Mouse (Mus musculus) intestine, embryonic 15.5 days (tissue): ENCODE data around the gene Tnfaip3. TPM values are rescaled to one million over a fixed set of nuclear protein-coding genes. Genes with fewer than 3 reads are reported as not detected.

Source experiments
- ATAC-seq: fragments of 200-750 bp; cut with Nextera tagmentation; 2 replicates; pipeline ENCODE4 v1.8.0; 2017; ENCODE audit warnings: moderate TSS enrichment, moderate library complexity
- H3K27ac ChIP-seq: fragments of 300-500 bp; sonication (generic); 2 replicates; pipeline ENCODE4 v1.5.1; 2015; ENCODE audit warnings: mild to moderate bottlenecking, inconsistent platforms
- H3K27me3 ChIP-seq: fragments of 300-500 bp; sonication (generic); replicated peaks from 2 replicates; pipeline ENCODE4 v1.6.1; 2015; ENCODE audit warnings: inconsistent platforms
- H3K36me3 ChIP-seq: fragments of 300-500 bp; sonication (generic); 2 replicates; pipeline ENCODE4 v1.6.1; 2015; ENCODE audit warnings: inconsistent platforms
- H3K4me1 ChIP-seq: fragments of 300-500 bp; sonication (generic); replicated peaks from 2 replicates; pipeline ENCODE4 v1.6.1; 2015; ENCODE audit warnings: inconsistent platforms
- H3K4me2 ChIP-seq: fragments of 300-500 bp; sonication (generic); replicated peaks from 2 replicates; pipeline ENCODE4 v1.6.1; 2015; ENCODE audit warnings: mild to moderate bottlenecking, inconsistent platforms
- H3K4me3 ChIP-seq: fragments of 300-500 bp; sonication (generic); replicated peaks from 2 replicates; pipeline ENCODE4 v1.5.1; 2015; ENCODE audit warnings: inconsistent platforms
- H3K9ac ChIP-seq: fragments of 300-500 bp; sonication (generic); 2 replicates; pipeline ENCODE4 v1.6.1; 2015; ENCODE audit warnings: inconsistent platforms
- H3K9me3 ChIP-seq: fragments of 300-500 bp; sonication (generic); 2 replicates; pipeline ENCODE4 v1.6.1; 2016; ENCODE audit warnings: inconsistent platforms
- WGBS: fragments of 180-500 bp; shearing (Covaris S2); methylation state at CpG from one replicate; pipeline ENCODE4 v1.1.7; 2015; 5-methylcytosine and 5-hydroxymethylcytosine counted together
- polyA plus RNA-seq: library from polyadenylated mRNA; unstranded; fragments of >200 nt; fragmentation: Nextera tagmentation; extraction: Ambion mirVana; gene quantifications from 2 replicates; pipeline ENCODE4 v1.2.1, GENCODE M21; 2015

Gene Tnfaip3
- polyA plus RNA-seq, 1 experiment from 2014 or later: 3.4 TPM

DNA sequence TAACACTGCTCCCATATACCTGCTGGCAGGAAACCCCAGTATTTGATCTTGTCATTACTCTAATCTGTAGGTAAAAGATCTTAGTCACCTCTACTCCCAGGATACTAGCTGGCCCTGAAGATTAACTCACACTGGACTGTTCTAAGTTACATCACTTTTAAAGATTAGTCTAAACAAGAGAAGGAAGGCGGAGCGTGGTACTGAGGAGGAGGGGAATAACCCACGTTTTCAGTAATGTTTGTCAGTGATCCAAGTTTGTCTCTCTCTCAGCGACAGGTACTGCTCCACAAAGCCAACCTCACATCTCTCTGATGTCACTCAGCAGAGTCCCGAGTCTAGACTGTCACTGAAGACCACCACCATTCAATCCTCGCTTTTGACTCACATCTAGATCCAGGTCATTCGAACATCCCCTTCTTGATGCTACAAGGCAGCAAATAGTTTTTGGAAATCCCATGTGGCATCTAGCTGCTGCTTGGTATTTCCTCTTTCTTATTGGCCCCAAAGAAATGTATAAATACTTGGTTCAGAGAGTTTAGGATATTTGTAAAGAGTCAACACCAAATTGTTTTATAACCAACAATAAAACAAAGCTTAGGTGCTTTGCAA lies 3.5 kb downstream of the Tnfaip3 start:
- H3K9me3 ChIP-seq: no peaks in the 10 kb centered on the region
- no peaks in the 10 kb centered on the region for H3K27me3 ChIP-seq
- no peak overlapping the region for H3K4me2 ChIP-seq
- H3K9ac ChIP-seq: no peak overlapping the region
- H3K4me3 ChIP-seq: no peak overlapping the region
- H3K27ac ChIP-seq: no peak overlapping the region
- 77% methylated on average over 7 of the region's 7 CpGs for WGBS
- no peak for ATAC-seq
- 0 out of 2 replicates have a peak, but pooled peaks cover 3% of the 10 kb centered on the region for H3K4me1 ChIP-seq
- H3K36me3 ChIP-seq: peaks cover 2% of the 10 kb centered on the region; the same call in 1 of the 2 replicates

DNA sequence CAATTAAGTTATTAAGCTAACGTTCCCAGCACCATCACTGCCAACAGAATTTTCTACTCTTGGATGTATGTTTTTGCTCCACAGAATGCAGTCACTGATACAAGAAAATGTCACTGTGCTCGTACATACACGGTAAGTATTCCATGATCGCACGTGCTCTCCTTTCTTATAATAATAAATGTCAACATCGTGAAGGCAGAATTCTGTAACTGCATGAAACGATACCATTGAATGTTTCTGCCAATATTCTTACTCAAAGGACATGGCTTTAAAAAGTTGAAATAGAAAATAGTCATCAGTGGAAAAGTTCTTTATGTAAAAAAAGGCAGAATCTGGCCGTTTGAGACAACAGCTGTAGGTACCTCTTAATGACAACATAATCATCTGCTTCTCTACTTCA lies 5.0 kb downstream of the Tnfaip3 start:
- H3K9me3 ChIP-seq: no peaks in the 10 kb centered on the region
- H3K36me3 ChIP-seq: peaks cover 9% of the 10 kb centered on the region; the same call in 1 of the 2 replicates
- no peak overlapping the region for H3K27ac ChIP-seq
- no peak overlapping the region for H3K9ac ChIP-seq
- H3K27me3 ChIP-seq: no peaks in the 10 kb centered on the region
- no peaks in the 10 kb centered on the region for H3K4me1 ChIP-seq
- H3K4me2 ChIP-seq: no peak overlapping the region
- H3K4me3 ChIP-seq: no peak overlapping the region
- 92% methylated on average over 8 of the region's 8 CpGs for WGBS
- ATAC-seq: no peak

DNA sequence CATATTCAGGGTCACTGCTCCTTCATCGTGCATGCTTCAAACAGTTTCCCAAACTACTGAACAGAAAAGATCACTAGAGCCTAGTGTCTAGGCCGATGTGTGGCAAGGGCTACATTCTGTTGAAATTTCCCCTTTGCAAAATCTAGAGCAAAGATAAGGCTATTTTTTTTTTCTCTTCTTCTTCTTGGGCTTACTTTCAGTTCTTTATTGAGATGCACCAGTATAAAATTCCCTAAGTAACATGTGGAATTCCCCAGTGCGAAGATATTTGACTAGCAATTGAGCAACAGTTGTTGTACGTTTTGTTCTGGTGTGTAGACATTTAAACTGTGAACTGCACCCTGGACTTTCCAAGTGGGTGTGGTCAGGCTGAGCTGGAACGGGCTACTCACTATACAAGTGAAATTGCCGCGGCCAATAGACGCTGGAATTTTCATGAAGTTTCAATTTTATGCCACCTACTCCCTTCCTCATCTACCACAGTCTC lies 6.2 kb downstream of the Tnfaip3 start:
- Histone ChIP-seq H3K27me3 (no peaks in the 10 kb centered on the region), H3K27ac (no peak overlapping the region), H3K9me3 (no peaks in the 10 kb centered on the region), H3K4me3 (no peak overlapping the region), H3K4me2 (0 out of 2 replicates have a peak overlapping the region, but pooled peaks have one; percentile 17), H3K36me3 (peaks cover 9% of the 10 kb centered on the region; the same call in 1 of the 2 replicates), H3K9ac (no peak overlapping the region), H3K4me1 (no peaks in the 10 kb centered on the region)
- ATAC-seq: peak; percentile 69
- 51% methylated on average over 8 of the region's 8 CpGs for WGBS

DNA sequence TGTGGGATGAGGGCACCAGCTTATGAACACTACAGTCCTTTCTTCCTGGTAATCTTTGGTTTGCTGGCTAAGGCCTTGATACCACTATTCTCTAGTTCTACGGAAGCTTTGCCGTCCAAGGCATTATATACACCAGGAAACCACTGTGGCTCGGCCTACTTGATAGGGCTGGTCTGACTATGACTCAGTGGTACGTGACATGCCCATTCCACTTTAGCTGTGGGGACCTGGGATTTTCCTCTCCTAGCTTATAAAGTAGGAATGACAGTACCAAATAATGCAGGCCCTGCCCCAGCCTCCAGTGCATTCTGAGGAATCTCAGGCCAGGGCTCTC lies 6.9 kb downstream of the Tnfaip3 start:
- WGBS: 69% methylated on average over 4 of the region's 4 CpGs
- ATAC-seq: peak; percentile 66
- Histone ChIP-seq H3K4me2 (no peak overlapping the region), H3K4me1 (no peaks in the 10 kb centered on the region), H3K36me3 (peaks cover 9% of the 10 kb centered on the region; the same call in 1 of the 2 replicates), H3K27me3 (no peaks in the 10 kb centered on the region), H3K4me3 (no peak overlapping the region), H3K9me3 (no peaks in the 10 kb centered on the region), H3K9ac (no peak overlapping the region), H3K27ac (peak overlapping the region; percentile 25)

DNA sequence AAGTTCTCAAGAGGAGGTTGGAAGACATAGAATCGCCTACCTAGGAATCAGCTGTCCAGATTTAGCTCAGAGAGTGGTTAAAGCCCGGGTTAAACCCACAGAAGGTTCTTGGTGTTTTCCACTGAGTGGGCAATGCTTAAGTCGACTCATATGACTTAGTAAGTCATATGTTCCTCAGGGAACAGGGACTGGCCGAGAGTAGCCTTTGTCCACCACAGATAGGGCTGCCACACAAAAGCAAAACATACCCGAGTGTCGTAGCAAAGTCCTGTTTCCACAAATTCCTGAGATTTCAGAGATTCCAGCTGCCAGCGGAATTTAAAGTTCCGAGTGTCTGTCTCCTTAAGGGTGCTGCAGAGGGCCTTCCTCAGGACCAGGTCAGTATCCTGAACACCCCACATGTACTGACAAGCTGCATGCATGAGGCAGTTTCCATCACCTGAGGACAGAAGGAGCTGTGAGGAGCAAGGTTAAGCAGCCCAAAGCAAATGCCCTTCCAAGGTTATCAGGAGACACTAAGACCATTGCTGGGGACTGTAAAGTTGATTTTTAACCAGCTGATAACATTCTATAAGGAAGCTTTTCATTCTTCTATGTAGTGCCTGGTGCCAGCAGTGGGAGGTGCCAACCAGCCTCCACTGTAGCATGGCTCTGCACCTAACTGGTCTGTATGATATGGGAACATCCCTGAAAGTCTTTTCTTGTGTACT lies 7.4 kb downstream of the Tnfaip3 start:
- peak overlapping the region; percentile 25 for H3K27ac ChIP-seq

DNA sequence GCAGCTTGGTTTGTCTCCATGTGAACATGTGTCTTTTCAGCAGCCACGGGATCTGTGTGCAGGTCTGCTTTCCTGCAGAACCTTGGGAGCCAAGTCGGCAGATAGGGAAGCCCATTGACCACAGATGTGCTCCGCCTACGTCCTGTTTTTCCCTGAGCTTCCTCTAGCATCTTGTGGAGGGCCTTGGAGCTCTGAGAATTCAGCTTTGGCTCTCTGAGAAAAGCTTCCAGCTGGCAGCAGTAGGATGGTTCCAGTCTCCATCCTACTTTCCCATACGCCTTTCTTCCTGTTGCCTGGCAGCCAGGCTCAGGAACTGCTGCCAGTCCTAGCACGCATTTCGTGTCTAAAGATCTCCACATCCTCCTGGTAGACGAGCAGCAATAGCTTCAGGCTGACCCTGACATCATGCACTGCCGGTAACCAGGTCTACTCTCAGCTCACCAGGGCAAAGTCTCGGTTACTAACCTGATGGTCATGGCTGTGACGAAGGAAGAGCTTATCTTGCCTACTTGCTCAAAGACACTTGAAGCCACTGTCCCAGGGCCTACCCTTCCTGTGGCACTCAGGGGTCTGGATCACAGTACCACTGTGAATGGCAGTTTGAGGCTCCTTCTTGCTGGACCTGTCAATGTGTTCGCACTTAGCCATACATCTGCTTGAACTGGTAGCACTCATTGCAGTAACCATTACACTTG lies 13.2 kb downstream of the Tnfaip3 start:
- ATAC-seq: no peak
- Histone ChIP-seq H3K9me3 (no peaks in the 10 kb centered on the region), H3K27me3 (no peaks in the 10 kb centered on the region), H3K9ac (no peak overlapping the region), H3K36me3 (peaks cover 22% of the 10 kb centered on the region; the same call in 1 of the 2 replicates), H3K27ac (no peak overlapping the region), H3K4me1 (no peaks in the 10 kb centered on the region), H3K4me3 (no peak overlapping the region), H3K4me2 (no peak overlapping the region)
- 88% methylated on average over 12 of the region's 12 CpGs for WGBS

More for the DNA sequence above, 7.4 kb downstream of the Tnfaip3 start:
- peak; percentile 90 for ATAC-seq
- H3K4me2 ChIP-seq: no peak overlapping the region
- 52% methylated on average over 8 of the region's 8 CpGs for WGBS
- no peak overlapping the region for H3K9ac ChIP-seq
- H3K4me1 ChIP-seq: no peaks in the 10 kb centered on the region
- no peak overlapping the region for H3K4me3 ChIP-seq
- no peaks in the 10 kb centered on the region for H3K9me3 ChIP-seq
- H3K36me3 ChIP-seq: peaks cover 14% of the 10 kb centered on the region; the same call in 1 of the 2 replicates
- H3K27me3 ChIP-seq: no peaks in the 10 kb centered on the region

DNA sequence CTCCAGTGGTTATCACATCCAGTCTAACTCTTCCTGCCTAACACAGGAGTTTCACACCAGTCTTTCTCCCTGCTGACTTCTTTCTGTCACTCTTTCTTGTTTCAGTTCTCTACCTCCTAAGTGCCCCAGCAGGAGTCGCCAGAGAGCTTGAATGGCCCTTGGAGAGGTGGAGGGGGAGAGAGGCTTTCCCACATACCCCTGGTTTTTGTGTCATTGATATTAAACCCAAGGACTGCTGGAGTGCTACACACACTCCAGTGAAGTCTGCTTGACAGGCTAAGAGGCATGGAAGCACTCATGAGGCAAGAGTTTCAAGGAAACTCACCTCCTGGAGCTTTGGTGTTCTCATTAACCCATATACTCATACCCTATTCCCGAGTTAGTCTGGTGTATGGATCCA lies 16.0 kb downstream of the Tnfaip3 start:
- 86% methylated on average over 2 of the region's 2 CpGs for WGBS
- H3K27ac ChIP-seq: no peak overlapping the region
- no peaks in the 10 kb centered on the region for H3K27me3 ChIP-seq
- H3K4me3 ChIP-seq: no peak overlapping the region
- H3K9ac ChIP-seq: no peak overlapping the region
- H3K36me3 ChIP-seq: peaks cover 14% of the 10 kb centered on the region; the same call in 1 of the 2 replicates
- no peak overlapping the region for H3K4me2 ChIP-seq
- no peak for ATAC-seq
- no peaks in the 10 kb centered on the region for H3K4me1 ChIP-seq
- H3K9me3 ChIP-seq: no peaks in the 10 kb centered on the region

DNA sequence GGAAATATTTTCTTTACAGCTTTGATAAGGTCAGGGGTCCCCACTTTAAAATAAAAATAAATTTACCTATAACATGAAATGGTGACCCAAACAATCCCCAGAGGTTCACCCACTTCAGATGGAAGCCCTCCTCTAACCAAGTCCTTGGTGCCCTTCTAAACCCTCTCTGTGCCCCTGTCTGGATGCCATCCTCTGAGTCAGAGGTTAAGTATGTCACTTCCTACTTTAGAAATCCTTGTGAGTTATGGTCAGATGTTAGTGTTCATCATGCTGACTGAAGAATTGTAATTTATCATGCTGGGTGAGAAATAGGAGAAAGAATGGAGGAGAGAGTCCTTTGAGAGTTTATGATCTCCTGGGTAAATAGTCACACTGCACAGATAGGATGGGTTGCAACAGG lies 19.1 kb downstream of the Tnfaip3 start:
- no peak overlapping the region for H3K4me3 ChIP-seq
- no peaks in the 10 kb centered on the region for H3K4me1 ChIP-seq
- ATAC-seq: no peak
- no peaks in the 10 kb centered on the region for H3K27me3 ChIP-seq
- H3K9ac ChIP-seq: no peak overlapping the region
- H3K36me3 ChIP-seq: 0 out of 2 replicates have a peak, but pooled peaks cover 3% of the 10 kb centered on the region
- H3K4me2 ChIP-seq: no peak overlapping the region
- no peaks in the 10 kb centered on the region for H3K9me3 ChIP-seq
- H3K27ac ChIP-seq: no peak overlapping the region

DNA sequence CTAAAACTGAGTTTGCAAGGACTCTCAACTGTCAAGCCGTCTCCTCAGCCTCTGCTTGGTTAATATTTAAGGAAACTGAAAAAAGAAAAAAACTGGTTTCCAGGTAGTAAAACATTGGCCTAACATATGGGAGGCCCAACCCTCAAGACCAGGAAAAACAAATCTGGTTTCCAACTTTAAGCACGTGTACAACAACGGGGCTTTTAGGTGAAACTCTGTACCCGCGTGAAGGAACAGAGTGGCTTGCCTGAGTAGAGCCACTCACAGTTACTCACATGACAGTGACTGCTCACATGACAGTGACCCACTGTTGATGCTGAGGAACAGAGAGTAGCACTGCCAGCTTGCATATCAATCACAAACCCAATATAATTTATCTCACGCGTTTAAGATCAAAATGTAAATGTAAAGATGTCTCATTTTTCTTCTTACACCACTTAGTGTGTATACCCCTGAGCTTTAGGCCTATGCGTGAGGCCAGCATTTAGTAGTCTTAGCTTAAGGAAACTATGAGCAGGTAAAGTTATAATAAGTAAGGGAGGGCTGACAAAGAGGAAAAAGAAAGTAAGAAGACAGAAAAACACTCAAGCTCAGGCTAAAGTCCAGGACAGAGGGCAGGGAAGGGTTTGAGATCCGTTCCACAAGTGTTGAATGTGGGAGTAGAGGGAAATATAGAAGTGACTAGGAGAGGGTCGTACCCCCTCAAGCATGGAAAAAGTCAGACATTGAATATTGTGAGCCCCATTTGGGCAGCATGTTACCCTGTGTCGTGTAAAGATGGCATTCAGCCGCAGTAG lies 19.8 kb downstream of the Tnfaip3 start:
- H3K4me3 ChIP-seq: no peak overlapping the region
- ATAC-seq: peak; percentile 93
- H3K4me1 ChIP-seq: no peaks in the 10 kb centered on the region
- 64% methylated on average over 12 of the region's 12 CpGs for WGBS
- no peaks in the 10 kb centered on the region for H3K27me3 ChIP-seq
- no peaks in the 10 kb centered on the region for H3K36me3 ChIP-seq
- H3K9me3 ChIP-seq: no peaks in the 10 kb centered on the region
- peak overlapping the region; percentile 44; the same call in 1 of the 2 replicates for H3K27ac ChIP-seq
- H3K9ac ChIP-seq: no peak overlapping the region
- 0 out of 2 replicates have a peak overlapping the region, but pooled peaks have one; percentile 17 for H3K4me2 ChIP-seq

DNA sequence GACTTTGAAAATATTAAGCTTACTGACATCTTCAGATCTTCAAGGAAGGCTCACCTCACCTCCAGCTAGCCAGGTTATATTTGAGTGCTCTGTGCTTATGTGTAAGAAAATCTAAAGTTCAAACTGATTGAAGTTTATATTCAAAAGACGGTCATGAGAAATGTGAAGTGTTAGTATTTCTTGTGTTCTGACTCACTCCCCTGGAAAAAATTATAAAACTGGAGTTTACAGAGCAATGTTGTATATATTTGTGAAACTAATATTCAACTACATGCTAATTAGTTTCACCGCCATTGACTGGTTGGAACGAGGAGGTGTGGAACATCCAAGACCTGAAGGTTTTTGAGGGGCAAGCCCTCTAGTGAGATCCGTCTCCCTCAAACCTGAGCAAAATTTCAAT lies 22.5 kb downstream of the Tnfaip3 start:
- 87% methylated on average over 4 of the region's 4 CpGs for WGBS
- no peak overlapping the region for H3K4me3 ChIP-seq
- no peak overlapping the region for H3K4me2 ChIP-seq
- no peaks in the 10 kb centered on the region for H3K27me3 ChIP-seq
- no peak for ATAC-seq
- no peak overlapping the region for H3K9ac ChIP-seq
- no peaks in the 10 kb centered on the region for H3K9me3 ChIP-seq
- no peaks in the 10 kb centered on the region for H3K36me3 ChIP-seq
- no peaks in the 10 kb centered on the region for H3K4me1 ChIP-seq
- H3K27ac ChIP-seq: no peak overlapping the region

DNA sequence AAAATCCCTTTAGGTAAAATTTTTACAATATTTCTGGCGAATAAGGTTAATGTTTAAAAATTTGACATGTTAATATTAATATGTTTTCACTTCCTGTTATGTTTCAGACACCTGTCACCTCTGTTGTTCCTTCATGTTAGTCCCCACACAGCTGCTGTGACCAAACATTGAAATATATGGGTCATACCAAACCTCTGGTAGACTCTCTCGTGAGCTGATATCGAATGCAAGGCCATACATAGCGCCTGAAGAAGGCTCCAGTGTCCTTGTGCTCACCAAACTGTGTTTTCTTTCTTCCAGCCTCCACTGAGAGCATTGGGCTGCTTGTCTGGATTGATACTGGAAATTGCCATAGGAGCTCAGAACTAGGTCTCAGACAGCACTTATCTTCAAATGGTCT lies 24.4 kb downstream of the Tnfaip3 start:
- Histone ChIP-seq H3K4me2 (no peak overlapping the region), H3K9me3 (no peaks in the 10 kb centered on the region), H3K27ac (no peak overlapping the region), H3K27me3 (no peaks in the 10 kb centered on the region), H3K36me3 (no peaks in the 10 kb centered on the region), H3K4me3 (no peak overlapping the region), H3K9ac (no peak overlapping the region), H3K4me1 (no peaks in the 10 kb centered on the region)
- WGBS: 81% methylated on average over 4 of the region's 4 CpGs
- no peak for ATAC-seq

DNA sequence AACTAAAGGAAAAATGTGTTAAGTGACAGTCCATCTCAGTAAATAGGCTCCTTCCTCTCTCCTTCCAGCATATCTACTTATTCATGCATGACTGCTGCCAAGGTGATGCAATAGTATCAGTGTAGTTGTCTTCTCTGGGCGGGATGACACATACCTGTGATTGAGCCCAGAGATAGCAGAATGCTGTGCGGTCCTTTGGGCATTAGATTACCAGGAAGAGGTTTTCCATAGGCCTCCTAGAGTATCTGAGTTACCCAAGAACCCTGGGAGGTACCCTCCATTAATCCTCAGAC lies 27.6 kb downstream of the Tnfaip3 start:
- no peaks in the 10 kb centered on the region for H3K4me1 ChIP-seq
- H3K9me3 ChIP-seq: no peaks in the 10 kb centered on the region
- no peak overlapping the region for H3K4me2 ChIP-seq
- H3K9ac ChIP-seq: no peak overlapping the region
- H3K4me3 ChIP-seq: no peak overlapping the region
- no peak for ATAC-seq
- H3K36me3 ChIP-seq: no peaks in the 10 kb centered on the region
- H3K27ac ChIP-seq: no peak overlapping the region
- H3K27me3 ChIP-seq: no peaks in the 10 kb centered on the region
- WGBS: 49% methylated on average over 2 of the region's 2 CpGs
